Mouse (Mus musculus) lung, postnatal 0 days (tissue): ENCODE data around the gene Stpg4.

ENCODE experiments used
- CTCF ChIP-seq: IDR thresholded peaks from 2 replicates; pipeline ENCODE4 v1.5.1; 2016; ENCODE audit warnings: antibody characterized with exemption, mild to moderate bottlenecking
- EP300 ChIP-seq: IDR thresholded peaks from 2 replicates; pipeline ENCODE4 v1.6.1; 2016; ENCODE audit warnings: antibody characterized with exemption, mild to moderate bottlenecking, control low read depth

GRCm38 (mm10) chr17:87439441-87439840 lies 11.9 kb upstream of the Stpg4 start:
- TF ChIP-seq CTCF (no peak), EP300 (peak; percentile 23; the same call in 1 of the 2 replicates)
